Mouse (Mus musculus) left cerebral cortex, postnatal 25 days (tissue): Measurements from ENCODE around the gene Rhot1. TPM values are rescaled to one million over a fixed set of nuclear protein-coding genes. Genes with fewer than 3 reads are reported as not detected.

Experiments
- DNase-seq, 2 experiments: peaks; one replicate each; pipeline ENCODE4 v3.0.0; 2022; ENCODE audit warnings: low spot score in 2 of 2, mixed read lengths in 1 of 2
- intact Hi-C: fragments of 180-260 bp; cut with DNase I; formaldehyde crosslinking; loops from one replicate; pipeline ENCODE4 v1.15.1; 2025
- total RNA-seq, 2 experiments: library from RNA; stranded (reverse); gene quantifications; 2 replicates each; pipeline ENCODE4 v1.2.3; 2021

Gene Rhot1
- total RNA-seq, 2 experiments from 2014 or later = 72.9 to 76.9 TPM

DNA sequence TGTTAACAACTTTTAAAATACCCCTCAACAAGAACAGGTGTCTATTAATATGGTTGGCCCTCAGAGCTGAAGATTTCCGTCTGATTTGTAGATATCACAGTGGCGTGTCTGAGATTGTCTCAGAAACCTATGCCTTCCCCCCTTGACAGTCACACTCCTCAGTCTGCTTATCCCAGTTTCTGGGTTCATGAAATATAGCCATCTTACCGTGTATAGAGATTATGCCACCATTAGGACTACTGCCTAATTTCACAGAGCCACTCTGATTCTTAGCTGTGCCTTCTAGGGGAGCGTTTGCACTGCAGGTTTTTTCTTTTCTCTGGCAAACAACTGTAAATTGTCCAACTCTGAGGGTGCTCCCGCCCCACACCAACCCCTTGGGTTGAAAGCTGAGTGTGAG, 62.3 kb downstream of the Rhot1 start:
- no peak for DNase-seq
- intact Hi-C loops = no loop called here

DNA sequence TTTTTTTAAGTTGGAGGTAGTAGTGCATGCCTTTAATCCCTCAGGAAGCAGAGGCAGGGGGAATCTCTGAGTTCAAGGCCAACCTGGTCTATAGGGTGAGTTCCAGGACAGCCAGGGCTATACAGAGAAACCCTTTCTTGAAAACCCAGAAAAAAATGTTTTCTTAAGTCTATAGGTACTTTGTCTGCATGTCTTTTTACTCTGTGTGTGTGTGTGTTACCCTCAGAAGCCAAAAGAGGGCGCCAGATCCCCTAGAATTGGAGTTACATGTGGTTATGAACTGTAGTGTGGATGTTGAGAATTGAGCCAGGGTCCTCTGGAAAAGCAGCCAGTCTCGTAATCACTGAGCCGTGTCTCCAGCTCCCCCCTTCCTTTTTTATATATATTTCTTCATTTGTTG, 66.2 kb downstream of the Rhot1 start:
- no peak for DNase-seq
- intact Hi-C loops = no loop called here

DNA sequence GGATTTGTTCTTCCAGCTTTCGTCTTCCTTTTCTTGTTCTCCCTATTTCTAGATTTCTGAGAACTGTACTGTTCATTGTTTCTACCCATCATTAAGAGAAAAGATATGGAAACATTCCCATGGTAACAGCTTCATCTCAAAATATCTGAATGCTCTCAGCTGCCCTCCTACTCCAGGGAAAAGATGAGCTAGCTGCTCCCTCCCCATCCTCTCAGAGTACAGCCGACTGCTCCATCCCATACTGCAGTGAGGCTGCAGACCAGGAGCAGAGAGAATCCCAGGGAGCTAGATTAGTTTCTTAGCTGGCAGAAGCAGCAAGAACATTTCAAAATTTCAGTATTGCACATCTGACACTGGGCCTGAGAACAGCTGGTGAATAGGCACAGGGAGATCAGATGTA, 69.2 kb downstream of the Rhot1 start:
- intact Hi-C loops = no loop called here
- DNase-seq = peak in 1 of 2 experiments; percentile 56

DNA sequence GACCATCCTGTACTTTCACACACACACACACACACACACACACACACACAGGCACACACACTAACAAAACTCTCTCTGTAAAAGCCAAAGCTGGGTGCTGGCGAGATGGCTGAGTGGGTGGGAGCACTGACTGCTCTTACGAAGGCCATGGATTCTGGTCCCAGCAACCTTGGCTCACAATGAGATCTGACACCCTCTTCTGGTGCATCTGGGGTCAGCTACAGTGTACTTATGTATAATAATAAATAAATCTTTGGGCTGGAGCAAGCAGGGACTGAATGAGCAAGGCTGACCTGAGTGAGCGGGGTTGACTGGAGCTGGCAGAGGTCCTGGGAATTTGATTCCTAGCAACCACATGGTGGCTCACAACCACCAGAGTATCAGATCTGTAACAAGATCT, 75.0 kb downstream of the Rhot1 start:
- intact Hi-C loops = no loop called here

DNA sequence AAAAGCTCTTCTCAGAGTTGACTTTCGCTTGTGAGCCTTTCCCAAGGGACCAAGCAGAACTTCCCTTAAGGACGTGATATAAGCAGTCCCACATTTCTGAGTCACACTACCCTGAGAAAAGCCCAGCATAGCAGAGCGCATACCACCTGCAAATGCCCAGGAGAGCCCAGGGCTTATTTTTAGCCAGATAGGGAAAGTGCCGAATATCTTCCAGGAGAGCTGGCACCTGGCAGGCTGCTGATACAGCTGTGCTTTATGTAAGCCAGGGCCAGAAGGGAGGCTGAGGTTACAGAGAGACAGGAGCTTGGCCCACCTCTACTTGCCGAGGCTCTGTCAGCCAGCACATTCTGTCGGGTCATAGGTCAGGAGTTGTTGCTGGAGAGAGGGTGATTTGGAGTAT, 75.8 kb downstream of the Rhot1 start:
- intact Hi-C loops = no loop called here
- no peak for DNase-seq

More for the DNA sequence above, 75.0 kb downstream of the Rhot1 start:
- DNase-seq = no peak

DNA sequence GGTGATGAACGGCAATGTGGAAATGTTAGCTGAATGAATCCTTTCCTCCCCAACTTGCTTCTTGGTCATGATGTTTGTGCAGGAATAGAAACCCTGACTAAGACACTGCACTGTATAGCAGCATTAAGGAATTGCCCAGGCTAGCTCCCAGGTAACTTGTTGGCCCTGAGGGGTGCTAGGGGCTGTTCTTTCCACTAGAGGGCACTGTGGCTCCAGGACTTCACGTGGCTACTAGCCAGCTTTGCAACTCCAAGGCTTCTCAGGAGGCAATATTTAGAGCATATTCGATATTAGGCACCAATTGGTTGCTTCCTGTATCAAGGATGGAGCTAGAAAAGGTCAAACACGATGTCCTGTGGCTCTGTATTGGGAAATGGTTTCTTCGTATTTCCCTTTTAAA, 78.3 kb downstream of the Rhot1 start:
- intact Hi-C loops = loop anchor here (1.0 kb wide), 1 partner anchor 64 kb away; no protein-coding TSS in a partner anchor
- DNase-seq = peak; percentile 76 to 77

DNA sequence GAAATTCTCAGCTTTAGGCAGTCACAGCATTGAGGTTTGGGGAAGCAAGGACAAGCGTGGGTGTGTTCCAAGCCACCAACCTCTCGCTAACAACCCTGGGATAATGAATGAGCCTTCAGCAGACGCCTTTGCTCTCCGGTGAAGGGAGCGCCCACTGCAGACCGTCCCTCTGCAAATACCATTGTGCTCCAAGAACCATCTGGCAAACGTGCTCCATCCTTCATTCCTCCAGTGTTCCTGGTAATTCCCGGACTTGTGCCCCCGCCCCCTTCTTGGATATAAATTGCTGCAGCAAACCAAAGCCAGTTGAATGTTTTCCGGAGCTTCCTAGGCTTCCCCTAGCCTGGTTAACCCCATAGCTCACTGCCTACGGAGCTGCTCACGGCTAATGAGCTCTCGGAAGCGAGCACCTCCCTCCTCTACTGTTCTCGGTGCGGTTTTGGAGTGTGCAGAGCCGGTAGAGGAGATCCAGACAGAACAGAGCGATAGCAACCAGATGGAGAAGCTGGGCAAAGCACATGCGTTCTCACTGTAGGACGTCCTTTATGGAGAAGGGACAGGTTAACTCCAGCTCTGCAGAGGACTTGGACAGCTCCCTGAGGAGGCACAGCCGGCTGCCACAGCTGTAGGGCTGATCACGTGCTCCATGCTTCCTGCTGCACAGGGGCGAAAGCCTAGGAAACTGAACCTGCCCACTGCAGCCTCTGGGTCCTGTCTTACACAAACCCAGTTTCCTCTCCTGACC, 81.1 kb downstream of the Rhot1 start:
- intact Hi-C loops = loop anchor here (2.0 kb wide), 1 partner anchor 15 kb away; no protein-coding TSS in a partner anchor
- DNase-seq = peak; percentile 76 to 82

DNA sequence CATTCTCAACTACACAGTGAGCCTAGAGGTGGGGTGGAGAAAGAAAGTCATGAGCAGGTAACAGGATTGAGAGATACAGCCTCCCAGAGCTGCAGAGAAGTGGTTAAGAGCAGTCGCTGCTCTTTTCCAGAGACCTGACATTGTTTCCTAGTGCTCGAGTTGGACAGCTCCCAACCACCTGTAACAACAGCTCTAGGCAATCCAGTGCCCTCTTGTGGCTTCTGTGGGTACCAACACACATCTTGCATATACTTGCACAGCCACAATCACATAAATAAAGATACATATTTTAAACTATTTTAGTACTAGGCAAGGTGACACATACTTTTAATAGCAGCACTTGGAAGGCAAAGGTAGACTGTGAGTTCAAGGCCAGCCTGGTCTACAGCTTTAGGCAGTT, 82.2 kb downstream of the Rhot1 start:
- intact Hi-C loops = no loop called here
- DNase-seq = no peak

DNA sequence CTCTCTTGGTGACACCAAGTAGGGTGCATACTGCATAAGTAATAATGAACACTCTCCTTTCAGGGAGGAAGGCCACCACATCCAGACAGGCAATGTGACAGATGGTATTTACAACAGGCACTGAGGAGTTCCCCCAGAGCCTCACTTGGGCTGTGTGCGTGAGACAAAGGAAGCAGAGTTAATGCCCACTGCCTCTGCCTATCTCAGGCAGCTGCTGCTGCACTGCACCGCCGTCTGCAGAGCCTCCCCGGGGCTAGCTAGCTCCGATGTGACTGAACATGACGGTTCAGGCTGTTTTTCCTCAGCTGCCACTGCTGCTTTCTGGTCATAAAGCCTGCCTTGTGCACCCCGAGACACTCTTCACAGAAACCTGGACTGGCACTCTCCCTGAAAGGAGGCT, 83.6 kb downstream of the Rhot1 start:
- no peak for DNase-seq
- intact Hi-C loops = no loop called here

DNA sequence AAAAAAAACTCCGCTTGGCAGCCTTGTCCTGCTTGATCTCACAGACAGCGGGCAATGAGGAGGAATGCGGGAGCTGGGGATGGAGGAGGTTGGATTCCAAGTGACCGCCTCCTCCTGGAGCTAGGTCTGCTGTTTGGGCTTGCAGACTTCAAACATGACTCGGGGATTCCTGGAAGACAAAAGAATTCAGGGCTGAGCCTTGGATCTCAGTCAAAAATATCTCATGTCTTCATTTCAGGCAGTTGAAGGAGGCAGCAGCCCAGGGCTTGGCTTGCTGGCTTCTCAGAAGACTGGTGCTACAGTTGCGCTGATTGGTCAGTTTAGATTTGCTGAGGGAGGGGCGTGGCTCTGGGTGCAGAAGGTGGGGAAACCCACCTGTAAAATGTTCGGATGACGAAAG, 86.2 kb downstream of the Rhot1 start:
- intact Hi-C loops = no loop called here
- no peak for DNase-seq

DNA sequence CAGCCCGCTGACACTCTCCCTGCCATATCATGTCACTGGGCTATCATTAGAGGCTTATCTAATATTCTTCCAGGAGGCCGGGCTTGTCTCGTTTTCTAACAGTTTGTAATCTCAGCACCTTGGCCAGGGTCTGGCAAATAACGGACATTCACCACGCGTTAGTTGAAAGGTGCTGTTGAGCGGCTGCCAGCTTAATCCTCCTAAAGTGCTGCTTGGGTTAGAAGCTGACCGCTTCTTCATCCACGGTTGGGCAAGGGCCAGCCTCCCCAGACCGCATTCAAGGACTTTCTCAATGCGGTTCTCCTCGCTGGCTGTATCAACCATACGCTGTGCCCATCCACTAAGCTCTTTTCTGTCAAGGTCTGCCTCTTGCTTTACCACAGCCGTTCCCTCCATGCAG, 87.0 kb downstream of the Rhot1 start:
- no peak for DNase-seq
- intact Hi-C loops = no loop called here

DNA sequence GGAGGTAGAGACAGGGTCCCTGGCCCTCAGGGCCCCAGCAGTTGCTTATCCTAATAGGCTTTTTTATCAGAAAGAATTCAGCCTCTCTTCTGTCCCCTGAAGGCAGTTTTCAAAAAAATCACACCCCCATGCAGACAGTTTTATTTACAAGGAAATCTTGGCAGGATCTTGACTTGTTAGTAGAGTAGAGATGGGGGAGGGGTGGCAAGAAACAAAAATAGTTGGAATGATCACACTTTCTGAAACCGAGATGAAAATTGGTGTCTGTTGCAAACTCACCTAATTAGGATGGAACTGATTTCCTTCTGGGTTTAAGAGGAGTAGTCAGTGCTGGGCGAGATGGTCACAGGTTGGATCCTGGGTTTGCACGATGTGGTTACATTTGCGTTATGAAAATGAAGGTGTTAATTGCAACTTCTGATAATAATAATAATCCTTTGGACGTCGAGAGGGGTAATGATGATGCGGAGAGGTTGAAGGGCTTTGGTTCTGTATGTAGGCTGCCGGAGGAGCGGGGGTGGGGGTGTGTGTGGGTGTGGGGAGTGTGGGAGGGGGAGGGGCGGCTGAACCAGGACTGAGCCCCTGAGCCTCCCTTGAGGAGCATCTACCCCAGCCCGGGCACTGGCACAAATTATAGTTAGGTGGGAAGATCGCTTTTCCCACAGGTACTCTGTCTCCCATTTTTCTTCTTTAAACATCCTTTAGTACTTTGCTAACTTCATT, 90.9 kb downstream of the Rhot1 start:
- DNase-seq = peak; percentile 52 to 54
- intact Hi-C loops = loop anchor here (5.0 kb wide), 1 partner anchor 53 kb away; no protein-coding TSS in a partner anchor

DNA sequence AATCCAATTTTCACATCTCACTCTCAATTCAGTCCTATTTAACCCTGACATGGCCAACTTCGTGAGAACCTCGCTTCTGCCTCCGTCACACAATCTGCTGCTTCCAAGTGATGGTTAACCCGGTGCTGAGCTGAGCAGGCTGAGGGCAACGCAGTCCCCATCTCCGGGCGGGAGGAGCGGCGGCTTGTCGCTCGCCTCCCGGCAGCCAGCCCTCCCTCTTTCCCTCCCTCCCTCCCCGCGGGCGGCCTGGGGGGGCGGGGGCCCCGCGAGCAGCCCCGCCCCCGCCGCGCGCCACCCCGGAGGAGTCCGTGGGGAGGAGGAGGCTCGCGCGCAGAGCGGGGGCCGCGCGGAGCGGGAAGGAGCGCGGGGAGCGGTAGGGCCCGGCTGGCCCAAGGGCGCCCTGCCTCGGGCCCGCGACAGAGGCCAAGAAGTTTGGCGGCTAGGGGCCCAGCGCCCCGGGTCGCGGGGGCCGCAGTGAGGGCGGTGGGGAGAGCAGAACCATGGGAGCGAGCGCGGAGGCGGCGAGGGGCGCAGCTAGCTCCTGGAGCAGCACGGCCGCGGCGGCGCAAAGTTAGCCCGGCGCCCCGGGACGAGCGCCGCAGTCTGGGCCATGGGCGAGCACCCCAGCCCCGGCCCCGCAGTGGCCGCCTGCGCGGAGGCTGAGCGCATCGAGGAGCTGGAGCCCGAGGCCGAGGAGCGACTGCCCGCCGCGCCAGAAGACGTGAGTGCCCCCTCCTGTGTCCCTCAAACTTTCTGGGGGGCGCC, 91.9 kb downstream of the Rhot1 start, which contains the start of gene Rhbdl3:
Gene Rhbdl3 (plus strand): TSS at position 362 of the 765 bp plus-strand sequence.
- peak in 1 of 2 experiments; percentile 71 for DNase-seq
- intact Hi-C loops = loop anchor here (5.0 kb wide), 1 partner anchor 52 kb away; no protein-coding TSS in a partner anchor

DNA sequence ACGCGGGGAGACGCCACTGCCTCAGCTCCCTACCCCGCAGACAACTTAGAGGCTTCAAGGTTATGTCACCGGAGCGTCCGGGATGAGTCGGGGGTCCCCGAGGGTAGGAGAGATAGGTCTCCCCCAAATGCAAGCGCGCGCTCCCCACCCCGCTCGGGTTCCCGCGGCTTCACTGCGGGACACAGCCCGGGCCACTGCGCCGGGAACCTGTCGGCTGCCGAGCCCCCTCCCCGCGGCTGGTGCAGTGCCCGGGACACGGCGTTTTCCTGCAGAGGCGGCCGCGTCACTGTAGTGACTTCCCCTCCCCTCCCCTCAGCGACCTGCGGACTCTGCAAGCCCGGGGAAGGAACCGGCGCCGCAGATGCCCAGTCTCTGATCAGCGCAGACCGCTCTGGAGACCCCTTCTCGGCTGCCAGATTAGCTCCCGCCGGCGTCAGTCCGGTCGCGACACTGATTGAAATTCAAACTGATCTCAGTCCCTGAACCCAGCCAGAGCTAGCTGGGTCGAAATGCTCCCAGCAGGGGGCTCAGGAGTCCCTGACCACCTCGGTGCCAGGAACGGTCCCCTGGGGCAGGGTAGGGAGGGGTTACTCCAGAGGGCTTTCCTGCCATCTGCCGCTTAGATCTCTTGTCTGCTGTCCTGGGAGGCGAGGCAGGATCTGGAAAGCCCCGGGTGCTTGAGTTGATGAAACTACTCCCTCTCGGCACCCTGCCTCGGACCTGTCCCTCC, 92.7 kb downstream of the Rhot1 start:
- peak in 1 of 2 experiments; percentile 35 for DNase-seq
- intact Hi-C loops = loop anchor here (5.0 kb wide), 1 partner anchor 51 kb away; no protein-coding TSS in a partner anchor

DNA sequence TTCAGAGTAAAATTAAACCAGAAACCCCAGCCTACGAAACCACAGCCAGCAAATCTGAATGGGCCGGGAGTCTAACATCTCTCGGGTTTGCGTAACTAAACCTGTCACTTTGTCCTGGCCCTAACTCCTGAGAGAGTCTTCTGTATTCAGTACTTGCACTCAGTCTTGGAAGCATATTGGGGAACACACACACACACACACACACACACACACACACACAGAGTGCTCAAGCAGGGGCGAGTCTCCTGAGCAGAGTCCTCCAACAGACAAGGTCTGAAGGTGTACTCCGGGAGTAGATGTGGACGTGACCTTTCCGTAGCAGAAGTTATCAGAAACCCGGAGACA, 93.2 kb downstream of the Rhot1 start:
- no peak for DNase-seq
- intact Hi-C loops = loop anchor here (5.0 kb wide), 1 partner anchor 50 kb away; no protein-coding TSS in a partner anchor

DNA sequence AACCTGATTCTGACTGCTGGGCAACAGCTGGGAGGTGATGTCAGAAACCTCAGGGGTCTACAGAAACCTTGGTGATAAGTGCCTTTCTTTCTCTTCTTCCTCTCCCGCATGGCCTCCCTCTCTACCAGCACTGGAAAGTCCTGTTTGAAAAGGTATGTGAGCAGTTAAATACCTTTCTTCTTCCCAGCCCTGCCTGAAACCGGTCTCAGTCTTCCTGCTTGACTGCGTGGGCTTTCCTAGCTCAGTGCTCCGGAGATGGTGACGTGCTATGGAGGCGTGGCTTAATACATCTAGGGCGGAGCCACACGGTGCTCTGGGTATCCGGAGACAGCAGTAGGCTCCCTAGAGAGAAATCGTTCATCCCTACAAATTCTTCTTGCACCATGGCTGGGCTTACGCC, 93.7 kb downstream of the Rhot1 start:
- peak; percentile 78 to 92 for DNase-seq
- intact Hi-C loops = loop anchor here (5.0 kb wide), 1 partner anchor 50 kb away; no protein-coding TSS in a partner anchor

DNA sequence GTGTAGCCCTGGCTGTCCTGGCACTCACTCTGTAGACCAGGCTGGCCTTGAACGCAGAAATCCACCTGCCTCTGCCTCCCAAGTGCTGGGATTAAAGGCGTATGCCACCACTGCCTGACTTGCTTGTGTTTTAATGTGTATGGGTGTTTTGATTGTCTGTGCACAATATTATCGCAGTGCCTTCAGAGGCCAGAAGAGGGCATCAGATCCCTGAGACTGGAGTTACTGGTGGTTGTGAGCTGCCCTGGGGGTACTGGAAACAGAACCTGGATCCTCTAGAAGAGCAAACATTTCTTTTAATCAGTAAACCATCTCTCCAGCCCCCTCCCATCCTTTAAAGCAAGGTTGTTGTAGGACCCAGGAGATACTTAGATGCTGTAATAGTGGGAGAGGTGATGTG, 94.9 kb downstream of the Rhot1 start:
- intact Hi-C loops = loop anchor here (2.0 to 5.0 kb wide), 2 partner anchors 15 to 49 kb away; no protein-coding TSS in a partner anchor
- no peak for DNase-seq

DNA sequence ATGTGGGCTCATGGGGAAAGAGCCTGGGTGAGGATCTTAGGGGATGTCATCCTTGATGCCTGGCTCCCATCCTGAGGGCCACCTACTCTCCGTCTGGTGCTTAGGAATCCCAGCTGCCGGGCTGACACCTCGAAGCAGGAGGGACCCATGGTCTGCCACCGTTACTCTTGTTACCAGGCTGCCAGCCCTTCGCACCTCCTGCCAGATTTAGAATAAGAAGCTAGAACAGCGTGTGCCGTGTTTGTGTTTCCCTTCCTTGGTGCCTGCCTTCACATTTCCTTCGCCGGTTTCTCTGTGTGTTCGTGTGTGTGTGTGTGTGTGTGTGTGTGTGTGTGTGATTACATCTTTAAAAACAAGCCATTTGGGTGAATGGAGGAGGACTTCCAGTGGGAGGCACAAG, 96.0 kb downstream of the Rhot1 start:
- peak; percentile 70 to 90 for DNase-seq
- intact Hi-C loops = loop anchor here (2.0 to 5.0 kb wide), 2 partner anchors 16 to 47 kb away; no protein-coding TSS in a partner anchor

DNA sequence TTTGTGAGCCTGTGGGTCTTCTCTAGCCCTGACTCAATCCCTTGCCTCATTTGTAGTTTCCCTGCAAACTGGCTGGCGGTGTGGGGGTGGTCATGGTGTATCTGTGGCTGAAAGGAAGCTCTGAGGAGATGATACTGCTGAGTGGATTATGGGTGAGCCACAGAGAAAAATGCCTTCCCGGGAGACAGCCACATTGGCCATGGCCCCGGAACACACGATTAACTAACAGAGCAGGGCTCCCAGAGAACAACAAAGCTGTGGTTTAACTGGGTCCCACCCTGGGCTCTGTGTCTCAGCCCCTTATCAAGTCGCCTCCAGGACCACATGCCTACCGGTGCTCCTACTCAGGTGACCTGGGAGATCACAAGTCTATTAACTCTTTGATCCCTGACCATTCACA, 99.7 kb downstream of the Rhot1 start:
- intact Hi-C loops = no loop called here
- DNase-seq = no peak
